Mouse (Mus musculus) lung, embryonic 16.5 days (tissue): ENCODE measurements around the gene Gm21095. TPM values are rescaled to one million over a fixed set of nuclear protein-coding genes. Genes with fewer than 3 reads are reported as not detected.
"Not testable (repeated sequence)": the region's sequence is repeated elsewhere in the genome, so short reads cannot be mapped to it uniquely, and the experiment has no call there.

Source experiments
- ATAC-seq: fragments of 200-750 bp; cut with Nextera tagmentation; 2 replicates; pipeline ENCODE4 v1.8.0; 2017; ENCODE audit warnings: low read depth, mild to moderate bottlenecking, moderate library complexity
- H3K27ac ChIP-seq: fragments of 300-500 bp; sonication (generic); 2 replicates; pipeline ENCODE4 v1.5.1; 2014; ENCODE audit warnings: mild to moderate bottlenecking, control low read depth, low read length
- H3K27me3 ChIP-seq: fragments of 300-500 bp; sonication (generic); 2 replicates; pipeline ENCODE4 v1.6.1; 2014; ENCODE audit warnings: low read depth, low read length, mixed read lengths; ENCODE audit not compliant: control insufficient read depth, insufficient read depth
- H3K36me3 ChIP-seq: fragments of 300-500 bp; sonication (generic); 2 replicates; pipeline ENCODE4 v1.6.1; 2014; ENCODE audit warnings: low read length; ENCODE audit not compliant: control insufficient read depth, insufficient read depth
- H3K4me1 ChIP-seq: fragments of 300-500 bp; sonication (generic); replicated peaks from 2 replicates; pipeline ENCODE4 v1.6.1; 2014; ENCODE audit warnings: low read length, mixed read lengths; ENCODE audit not compliant: control insufficient read depth, insufficient read depth
- H3K4me2 ChIP-seq: fragments of 300-500 bp; sonication (generic); 2 replicates; pipeline ENCODE4 v1.6.1; 2014; ENCODE audit warnings: low read depth, low read length, control low read depth
- H3K4me3 ChIP-seq: fragments of 300-500 bp; sonication (generic); 2 replicates; pipeline ENCODE4 v1.5.1; 2014; ENCODE audit warnings: mild to moderate bottlenecking, low read length, control low read depth
- H3K9ac ChIP-seq: fragments of 300-500 bp; sonication (generic); 2 replicates; pipeline ENCODE4 v1.6.1; 2014; ENCODE audit warnings: low read length, control low read depth
- H3K9me3 ChIP-seq: fragments of 300-500 bp; sonication (generic); 2 replicates; pipeline ENCODE4 v1.6.1; 2016; ENCODE audit warnings: low read length; ENCODE audit not compliant: control insufficient read depth
- WGBS: fragments of 180-500 bp; shearing (Covaris S2); extraction: QIAGEN DNeasy Blood & Tissue Kit; methylation state at CpG from one replicate; pipeline ENCODE4 v1.1.7; 2014; 5-methylcytosine and 5-hydroxymethylcytosine counted together
- polyA plus RNA-seq: library from polyadenylated mRNA; unstranded; fragments of >200 nt; fragmentation: Nextera tagmentation; extraction: Ambion mirVana; gene quantifications from 2 replicates; pipeline ENCODE4 v1.2.1, GENCODE M21; 2015

Gm21095 gene
- polyA plus RNA-seq = not detected in 2 replicates

- H3K4me2 ChIP-seq, H3K36me3 ChIP-seq, H3K4me1 ChIP-seq, H3K27me3 ChIP-seq, H3K9ac ChIP-seq, H3K9me3 ChIP-seq, H3K27ac ChIP-seq, ATAC-seq, H3K4me3 ChIP-seq: not testable (repeated sequence)
- WGBS = no CpG with 5 or more reads among the region's 6 CpGs
Measured at GRCm38 (mm10) chrY:84096979-84097378, at the start of gene Gm21095. TSS of gene Gm21095 (plus strand) at chrY:84097279.
